Mouse (Mus musculus) brain, embryonic 18.5 days (tissue): ENCODE data around the gene Rassf7.
"Not testable (repeated sequence)": the region's sequence is repeated elsewhere in the genome, so short reads cannot be mapped to it uniquely, and the experiment has no call there.

ENCODE experiments used
- DNase-seq: peaks from one replicate; pipeline ENCODE4 v3.0.0-alpha.2; 2012; ENCODE audit warnings: low read depth, low spot score

The Rassf7 gene

GRCm38 (mm10) chr7:141222126-141222467 is 6.4 kb downstream of the Rassf7 start:
- no peak for DNase-seq

- no peak for DNase-seq
These were observed 7.1 kb downstream of the Rassf7 start for GRCm38 (mm10) chr7:141222696-141223215.

DNA sequence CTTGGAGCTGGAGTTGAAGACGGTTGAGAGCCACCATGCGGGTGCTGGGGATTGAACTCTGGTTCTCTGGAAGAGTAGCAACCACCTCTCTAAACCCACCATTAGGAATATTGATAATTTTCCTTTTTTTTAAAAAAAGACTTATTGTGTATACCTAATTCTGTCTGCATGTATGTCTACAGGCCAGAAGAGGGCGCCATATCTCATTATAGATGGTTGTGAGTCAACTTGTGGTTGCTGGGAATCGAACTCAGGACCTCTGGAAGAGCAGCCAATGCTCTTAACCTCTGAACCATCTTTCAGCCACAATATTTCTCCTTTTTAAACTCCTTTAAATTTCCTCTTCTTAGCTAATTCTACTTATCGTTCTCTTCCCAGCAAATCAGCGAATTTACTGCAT is 10.9 kb downstream of the Rassf7 start:
- no peak for DNase-seq

GRCm38 (mm10) chr7:141227796-141228195 is 12.1 kb downstream of the Rassf7 start:
- DNase-seq, result no peak

GRCm38 (mm10) chr7:141228279-141229067 is 12.8 kb downstream of the Rassf7 start, which contains the start of gene Phrf1:
TSS of gene Phrf1 (plus strand) at chr7:141228784.
- DNase-seq, result peak; percentile 75

GRCm38 (mm10) chr7:141229702-141230101 is 14.0 kb downstream of the Rassf7 start:
- DNase-seq, result no peak

GRCm38 (mm10) chr7:141230570-141230969 is 14.9 kb downstream of the Rassf7 start:
- no peak for DNase-seq

DNA sequence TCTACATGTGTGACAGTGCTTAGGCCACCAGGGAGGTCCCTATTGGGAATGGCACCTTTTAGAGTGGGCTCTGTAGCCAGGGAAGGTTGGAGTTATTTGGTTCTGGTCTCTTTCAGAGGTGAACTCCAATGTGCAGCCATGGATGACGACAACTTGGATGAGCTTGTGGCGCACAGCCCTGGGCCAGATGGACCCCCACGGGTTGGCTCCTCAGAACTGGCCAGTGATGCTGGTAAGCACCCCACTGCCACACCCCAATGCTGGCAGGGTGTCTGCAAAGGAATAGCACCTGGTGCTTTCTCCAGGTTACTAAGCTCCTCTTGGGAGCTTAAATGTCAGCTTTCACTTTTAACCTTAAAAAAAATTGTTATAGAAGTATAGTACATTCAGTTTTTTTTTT is 15.5 kb downstream of the Rassf7 start:
- no peak for DNase-seq

- DNase-seq, result no peak
These were observed 15.9 kb downstream of the Rassf7 start for GRCm38 (mm10) chr7:141231551-141231950.

DNA sequence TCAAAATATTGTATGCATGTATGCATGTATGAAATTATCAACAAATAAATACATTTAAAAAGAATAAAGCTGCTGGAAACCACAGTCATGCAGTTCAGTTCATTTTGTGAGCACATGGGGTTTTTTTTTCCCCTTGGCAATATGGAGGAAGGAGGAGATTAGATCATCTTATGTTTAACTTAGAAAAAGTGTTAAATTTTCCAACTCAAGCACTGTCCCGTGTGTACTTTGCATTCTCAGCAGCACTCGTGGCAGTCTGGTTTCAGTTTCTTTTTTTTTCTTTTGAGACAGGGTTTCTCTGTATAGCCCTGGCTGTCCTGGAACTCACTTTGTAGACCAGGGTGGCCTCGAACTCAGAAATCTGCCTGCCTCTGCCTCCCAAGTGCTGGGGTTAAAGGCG is 34.8 kb downstream of the Rassf7 start:
- not testable (repeated sequence) for DNase-seq

DNA sequence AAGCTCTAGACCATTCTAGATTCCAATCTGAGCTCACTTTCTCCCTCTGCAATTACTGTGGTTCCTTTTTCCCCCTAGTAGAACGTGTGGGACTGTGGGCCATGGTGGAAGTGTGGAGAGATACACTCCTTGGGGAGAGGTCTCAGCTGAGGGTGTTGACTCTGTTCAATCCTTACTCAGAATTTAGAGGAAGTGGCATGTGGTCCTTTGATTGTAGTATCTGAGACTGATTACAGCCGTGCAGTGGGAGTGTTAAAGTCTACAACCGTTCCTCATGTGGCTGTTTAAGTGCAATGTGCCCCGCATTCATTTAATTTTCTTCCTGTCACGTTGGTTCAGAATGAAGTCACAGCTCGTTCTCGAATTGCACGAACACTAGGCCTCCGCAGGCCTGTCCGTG is 40.5 kb downstream of the Rassf7 start:
- no peak for DNase-seq

DNA sequence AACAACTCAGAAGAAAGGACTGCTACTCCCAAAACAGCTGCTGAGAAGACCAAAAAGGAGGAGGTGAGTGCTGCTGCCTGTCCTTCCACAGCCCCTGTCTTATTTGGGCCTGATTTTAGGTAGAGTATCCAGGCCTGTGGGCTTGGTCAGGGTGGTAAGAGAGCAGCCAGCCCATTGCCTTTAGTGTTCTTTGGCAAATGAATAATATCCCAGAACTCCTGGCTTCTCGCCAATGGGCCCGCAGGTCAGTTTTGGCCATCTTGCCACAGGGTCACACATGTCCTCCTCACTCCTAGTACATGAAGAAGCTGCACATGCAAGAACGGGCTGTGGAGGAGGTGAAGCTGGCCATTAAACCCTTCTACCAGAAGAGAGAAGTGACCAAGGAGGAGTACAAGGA is 45.8 kb downstream of the Rassf7 start:
- DNase-seq, result no peak

DNA sequence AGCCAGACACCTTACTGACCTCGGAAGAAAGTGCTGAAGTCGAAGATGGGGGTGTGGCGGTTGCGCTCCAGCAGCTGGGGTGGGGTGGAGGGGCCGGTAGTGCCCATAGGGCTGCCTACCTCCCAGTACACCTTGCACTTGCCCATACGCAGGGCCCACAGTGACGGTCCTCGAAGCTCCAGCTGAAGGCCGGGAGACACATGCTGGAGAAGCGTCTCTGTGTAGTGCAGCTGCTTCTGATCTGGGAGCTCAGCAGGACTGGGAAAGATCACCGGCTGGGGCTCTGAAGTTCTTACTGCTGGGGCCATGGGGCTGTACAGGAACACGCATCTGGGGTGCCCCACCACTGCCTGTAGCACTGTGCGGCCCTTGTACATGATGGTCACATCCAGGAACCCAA is 48.0 kb downstream of the Rassf7 start:
- no peak for DNase-seq

DNA sequence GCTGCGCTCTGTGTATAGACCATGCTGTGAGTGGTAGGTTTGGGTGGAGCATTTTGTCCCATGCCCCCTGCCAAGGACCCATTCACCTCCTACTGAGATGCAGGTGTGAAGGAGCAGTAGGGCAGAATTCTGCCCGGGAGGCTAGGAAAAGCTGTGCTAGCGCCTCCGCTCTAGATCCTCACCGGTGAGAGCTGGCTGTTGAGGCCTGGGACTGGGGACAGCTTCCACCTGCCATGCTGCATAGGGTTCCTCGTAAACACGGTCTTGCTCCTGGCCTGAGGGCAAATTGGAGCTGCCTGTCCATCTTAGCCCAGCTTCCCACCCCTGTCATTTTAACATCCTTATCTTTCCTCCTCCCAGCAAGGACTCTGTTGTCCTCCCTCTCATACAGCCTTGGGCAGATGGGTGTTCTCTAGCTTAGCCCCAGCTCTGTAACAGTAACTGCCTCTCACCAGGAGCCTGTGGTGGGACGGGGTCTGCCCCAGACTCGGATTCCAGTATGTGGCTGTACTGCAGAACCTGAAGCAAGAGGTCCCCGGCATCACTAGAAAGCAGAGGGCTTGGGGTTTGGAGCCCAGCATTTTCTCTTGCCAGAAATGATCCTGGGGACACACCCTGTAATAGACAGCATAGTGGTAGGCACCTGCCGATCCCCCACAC is 48.5 kb downstream of the Rassf7 start:
- no peak for DNase-seq

DNA sequence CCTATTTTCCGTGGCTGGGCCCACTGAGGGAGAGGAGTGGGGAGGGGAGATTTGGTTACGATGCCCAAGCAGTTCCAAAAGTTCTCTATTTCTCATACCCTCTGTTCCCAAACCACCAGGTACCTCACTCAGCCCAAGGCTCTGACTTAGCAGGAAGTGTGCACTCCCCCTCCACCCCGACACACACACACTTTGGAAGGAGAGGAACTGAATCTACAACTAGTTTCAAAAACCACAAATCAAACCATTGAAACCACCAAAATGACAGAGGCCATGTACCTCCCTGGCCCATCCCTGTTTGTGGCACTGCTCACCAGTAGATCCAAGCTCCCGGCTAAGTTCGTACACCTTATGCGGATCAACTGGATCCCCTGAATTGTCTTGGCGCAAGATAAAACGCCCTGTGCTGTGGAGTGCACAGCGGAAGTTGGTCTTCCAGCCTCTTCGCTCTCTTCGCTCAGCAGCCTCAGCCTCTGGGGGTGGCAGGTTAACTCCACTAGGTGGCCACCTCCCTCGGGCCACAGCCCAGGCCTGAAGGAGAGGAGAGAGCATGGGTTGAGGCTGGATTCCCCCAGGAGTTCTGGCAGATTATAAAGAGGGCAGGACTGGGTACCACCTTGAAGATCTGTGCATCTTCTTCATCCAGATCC is 49.2 kb downstream of the Rassf7 start:
- DNase-seq, result no peak

- no peak for DNase-seq
These were observed 49.7 kb downstream of the Rassf7 start for GRCm38 (mm10) chr7:141265411-141265738.

- DNase-seq, result no peak
These were observed 50.3 kb downstream of the Rassf7 start, which contains the start of gene Irf7 for GRCm38 (mm10) chr7:141265739-141266561. TSS of gene Irf7 (minus strand) at chr7:141266481.
